Mouse (Mus musculus): ENCODE data around the gene Tfip11.
A peak's percentile ranks its signal among the peaks of the same experiment; 100 is the strongest.
"Not testable (repeated sequence)": the region's sequence is repeated elsewhere in the genome, so short reads cannot be mapped to it uniquely, and the experiment has no call there.

The Tfip11 gene

DNA sequence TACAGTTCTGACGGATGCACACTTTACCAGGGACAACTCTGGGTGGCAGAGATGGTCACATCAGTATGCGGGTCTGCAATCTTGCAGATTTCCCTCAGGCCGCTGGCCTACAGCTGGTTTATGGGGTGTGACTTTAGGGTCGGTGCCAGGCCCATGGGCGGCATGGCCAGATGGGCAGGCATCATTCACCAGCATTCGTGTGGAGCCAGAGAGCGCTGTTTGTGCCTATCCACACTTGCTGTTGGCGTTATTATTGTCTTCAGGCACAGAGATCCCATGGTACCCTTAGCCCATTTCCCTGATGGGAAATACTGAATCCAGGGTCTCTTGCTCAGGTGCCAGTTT lies 35.6 kb upstream of the Tfip11 start:
- no peak for DNase-seq

DNA sequence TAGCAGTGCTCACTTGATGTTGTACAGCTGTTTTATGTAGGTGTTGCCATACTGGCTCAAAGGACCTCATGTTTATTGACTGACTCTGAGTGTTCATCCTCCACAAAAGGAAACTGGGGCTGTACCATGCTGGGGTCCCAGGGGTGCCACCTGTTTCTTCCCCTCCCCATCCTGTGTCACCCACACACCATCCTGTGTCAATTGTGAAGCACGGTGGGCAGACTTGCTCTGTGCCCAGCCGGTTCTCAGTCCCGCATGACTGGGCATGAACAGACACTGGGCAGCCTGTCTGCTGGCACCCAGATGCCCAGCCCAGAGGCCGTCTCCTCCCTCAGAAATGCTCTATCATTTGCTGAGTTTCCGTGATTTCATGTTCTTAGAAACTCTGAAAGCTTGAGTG lies 34.3 kb upstream of the Tfip11 start:
- DNase-seq: peak in 1 of 2 experiments; percentile 71

GRCm38 (mm10) chr5:112292343-112292980 lies 33.7 kb upstream of the Tfip11 start:
- DNase-seq: no peak

- DNase-seq: no peak
These were observed 32.4 kb upstream of the Tfip11 start for GRCm38 (mm10) chr5:112293800-112294199.

GRCm38 (mm10) chr5:112294696-112295095 lies 31.5 kb upstream of the Tfip11 start:
- no peak for DNase-seq

GRCm38 (mm10) chr5:112295162-112295561 lies 31.0 kb upstream of the Tfip11 start:
- no peak for DNase-seq

DNA sequence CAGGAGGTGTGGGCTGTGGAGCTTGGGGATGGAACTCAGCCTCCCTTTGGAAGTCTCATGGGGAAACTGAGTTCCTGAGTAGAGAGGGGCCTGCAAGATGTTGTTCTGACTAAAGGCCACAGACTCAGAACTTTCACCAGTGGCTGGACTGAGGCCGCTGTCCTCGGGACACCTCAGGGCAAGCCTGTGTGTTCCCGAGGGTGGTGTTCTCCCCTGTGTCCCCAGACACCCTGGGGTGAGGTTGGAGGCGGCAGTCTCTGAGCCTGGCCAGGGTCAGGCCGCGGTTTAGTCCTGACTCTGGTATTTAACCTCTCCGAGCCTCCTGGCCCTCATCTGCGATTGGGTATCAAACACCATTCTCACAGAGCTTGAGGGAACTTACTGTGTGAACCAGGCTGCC lies 30.6 kb upstream of the Tfip11 start:
- no peak for DNase-seq

DNA sequence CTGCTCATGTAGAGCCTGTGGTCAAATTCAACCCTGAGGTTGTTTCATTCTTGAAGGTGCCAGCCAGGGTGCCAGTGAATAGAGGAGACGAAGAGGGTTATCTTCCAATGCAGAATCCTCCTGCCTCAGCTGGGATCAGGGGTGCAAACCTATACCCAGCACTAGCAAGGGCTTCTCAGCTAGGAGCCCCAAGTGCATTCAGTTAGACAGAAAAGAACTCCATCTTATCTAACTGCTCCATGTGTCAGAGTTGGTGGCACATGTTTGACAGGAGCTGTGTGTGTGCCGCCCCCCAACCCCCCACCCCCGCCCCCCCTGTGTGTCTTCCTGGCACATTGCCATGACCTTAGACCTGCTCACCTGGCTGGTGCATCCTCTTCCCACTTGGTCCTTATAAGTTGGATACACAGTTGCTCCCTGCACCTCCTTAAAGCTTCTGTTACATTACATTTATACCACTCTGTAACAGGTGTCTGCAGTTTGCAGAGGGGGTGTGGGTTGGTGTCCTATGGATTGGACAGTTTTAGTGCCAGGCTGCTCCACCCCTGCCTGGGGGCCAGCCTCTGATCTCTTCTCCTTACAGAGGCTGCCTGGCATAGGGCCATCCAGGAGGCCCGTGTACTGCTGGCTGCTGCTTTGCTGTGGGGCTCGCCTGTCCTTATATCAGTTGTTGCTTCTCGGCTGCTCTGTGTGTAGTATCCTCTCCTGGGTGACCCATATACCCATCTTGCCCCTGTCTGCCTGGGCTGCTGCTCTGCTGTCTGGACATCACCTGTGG lies 29.6 kb upstream of the Tfip11 start:
- DNase-seq: no peak

GRCm38 (mm10) chr5:112297257-112297656 lies 28.9 kb upstream of the Tfip11 start:
- DNase-seq: no peak

- no peak for DNase-seq
These were observed 27.8 kb upstream of the Tfip11 start for GRCm38 (mm10) chr5:112298226-112298988.

DNA sequence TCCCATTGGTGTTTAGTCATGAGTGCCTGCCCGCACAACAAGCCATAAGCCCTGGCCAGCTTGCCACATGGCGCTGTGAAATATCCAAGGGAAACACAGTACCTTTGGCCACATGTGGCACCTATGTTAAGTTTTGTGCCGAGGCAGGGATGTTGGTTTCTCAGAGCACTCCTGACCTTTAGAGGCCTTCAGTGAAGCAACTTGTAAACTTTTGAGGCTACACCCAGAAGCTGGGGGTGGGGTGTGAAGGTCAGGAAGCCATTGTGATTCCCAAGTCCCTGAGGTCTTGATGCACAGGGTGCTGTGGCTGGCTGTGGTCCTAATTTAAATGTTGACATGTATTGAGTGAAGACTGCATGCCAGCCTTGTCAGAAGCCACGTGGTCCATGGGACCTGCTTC lies 26.8 kb upstream of the Tfip11 start:
- no peak for DNase-seq

DNA sequence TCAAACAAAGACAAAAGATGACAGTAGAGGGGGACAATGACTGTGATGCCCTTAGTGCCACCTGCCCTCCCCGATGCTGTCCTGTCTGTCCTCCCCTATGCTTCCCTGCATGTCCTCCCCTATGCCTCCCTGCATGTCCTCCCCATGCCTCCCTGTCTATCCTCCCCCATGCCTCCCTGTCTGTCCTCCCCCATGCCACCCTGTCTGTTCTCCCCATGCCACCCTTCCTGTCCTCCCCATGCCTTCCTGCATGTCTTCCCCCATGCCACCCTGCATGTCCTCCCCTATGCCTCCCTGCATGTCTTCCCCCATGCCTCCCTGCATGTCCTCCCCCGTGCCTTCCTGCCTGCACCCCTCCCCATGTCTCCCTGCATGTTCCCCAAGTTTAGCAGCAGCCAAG lies 26.0 kb upstream of the Tfip11 start:
- DNase-seq: no peak

DNA sequence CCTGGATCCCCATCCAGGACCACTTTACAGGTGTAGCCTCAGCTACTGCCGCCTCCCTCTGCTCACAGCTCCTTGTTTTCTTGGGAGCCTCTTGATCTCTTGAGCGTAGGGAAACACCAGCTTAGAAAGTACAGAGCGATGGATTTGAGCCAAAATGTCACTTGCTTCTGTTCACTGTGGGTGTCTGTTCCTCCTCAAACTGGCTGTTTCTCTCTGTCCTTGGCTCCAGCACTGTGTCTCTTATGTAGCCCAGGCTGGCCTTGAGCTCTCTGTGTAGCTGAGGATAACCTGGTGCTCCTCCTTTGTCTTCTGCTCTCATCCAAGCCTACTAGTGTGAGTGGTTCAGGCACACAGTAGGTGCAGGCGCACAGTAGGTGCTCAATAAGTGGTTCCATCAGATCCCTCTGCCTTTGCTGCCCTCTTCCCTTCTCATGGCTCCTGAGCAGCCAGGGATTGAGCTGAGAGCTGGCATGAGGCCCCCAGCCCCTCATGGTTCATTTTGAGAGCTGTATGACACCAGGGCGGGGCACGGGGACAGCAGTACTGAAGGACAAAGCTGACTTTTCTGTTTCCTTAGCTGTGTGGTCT lies 25.3 kb upstream of the Tfip11 start:
- no peak for DNase-seq

DNA sequence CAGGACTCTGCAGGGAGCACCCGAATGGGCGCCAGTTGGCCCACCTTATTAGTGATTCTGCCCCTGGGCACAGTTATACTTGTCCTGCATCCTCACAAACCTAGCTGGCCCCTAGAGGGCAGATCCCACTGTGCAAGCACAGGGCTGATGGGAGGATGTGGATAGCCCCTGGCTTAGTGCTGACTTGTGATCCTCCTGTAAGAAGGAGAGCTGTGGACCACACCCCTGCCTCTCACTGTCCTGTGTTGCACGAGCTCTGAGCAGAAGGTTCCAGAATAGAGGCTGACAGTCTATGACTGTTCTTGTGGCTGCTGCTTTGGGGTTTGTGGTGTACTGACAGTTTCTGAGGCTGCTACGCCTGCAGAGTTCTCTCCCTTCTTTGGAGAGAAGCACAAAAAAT lies 24.5 kb upstream of the Tfip11 start:
- DNase-seq: no peak

GRCm38 (mm10) chr5:112302310-112302709 lies 23.8 kb upstream of the Tfip11 start:
- DNase-seq: no peak

DNA sequence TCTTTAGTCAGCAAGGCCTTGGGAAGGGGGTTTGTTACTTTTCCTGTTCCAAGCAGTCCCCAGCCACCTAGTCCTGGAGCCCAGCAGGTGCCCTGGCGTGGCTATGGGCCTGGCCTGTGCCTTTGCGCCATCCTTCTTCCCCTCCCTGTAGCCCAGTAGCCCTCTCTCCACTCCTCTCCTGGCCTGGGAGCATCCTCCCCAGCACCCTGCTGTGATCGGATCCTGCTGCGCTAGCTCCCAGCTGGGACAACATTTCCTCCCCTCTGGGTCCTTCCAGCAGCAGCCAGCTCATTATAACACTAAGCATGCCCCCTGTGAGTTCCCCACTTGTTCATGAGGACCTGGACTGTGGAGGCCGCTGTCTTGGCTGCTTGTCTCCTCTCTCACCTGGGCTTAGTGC lies 20.3 kb upstream of the Tfip11 start:
- no peak for DNase-seq

GRCm38 (mm10) chr5:112313222-112313885 lies 12.8 kb upstream of the Tfip11 start:
- DNase-seq: no peak

GRCm38 (mm10) chr5:112316468-112316867 lies 9.7 kb upstream of the Tfip11 start:
- DNase-seq: no peak

GRCm38 (mm10) chr5:112317328-112317727 lies 8.8 kb upstream of the Tfip11 start:
- no peak for DNase-seq

- DNase-seq: not testable (repeated sequence)
These were observed 6.8 kb upstream of the Tfip11 start for GRCm38 (mm10) chr5:112319343-112319742.

- DNase-seq: no peak
These were observed 5.8 kb upstream of the Tfip11 start for GRCm38 (mm10) chr5:112320379-112320778.

DNA sequence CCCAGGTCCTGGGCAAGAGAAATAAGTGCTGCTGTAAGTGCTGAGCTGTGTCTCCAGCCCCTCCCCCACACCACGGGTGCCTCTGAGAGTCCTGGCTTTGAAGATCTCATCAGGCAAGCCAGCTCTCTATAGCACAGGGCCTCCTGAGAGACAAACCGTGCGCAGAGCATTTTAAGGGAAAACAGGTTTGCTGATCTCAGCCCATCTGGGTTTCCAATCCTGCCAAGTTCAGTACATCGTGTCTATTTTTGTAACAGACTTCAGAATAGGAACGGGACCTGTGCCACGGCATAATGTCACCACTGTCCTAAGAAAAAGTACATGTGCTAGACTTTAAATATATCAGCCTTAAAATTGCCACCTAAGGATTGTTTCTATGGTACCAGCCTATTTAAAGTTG lies 5.2 kb upstream of the Tfip11 start:
- no peak for DNase-seq

DNA sequence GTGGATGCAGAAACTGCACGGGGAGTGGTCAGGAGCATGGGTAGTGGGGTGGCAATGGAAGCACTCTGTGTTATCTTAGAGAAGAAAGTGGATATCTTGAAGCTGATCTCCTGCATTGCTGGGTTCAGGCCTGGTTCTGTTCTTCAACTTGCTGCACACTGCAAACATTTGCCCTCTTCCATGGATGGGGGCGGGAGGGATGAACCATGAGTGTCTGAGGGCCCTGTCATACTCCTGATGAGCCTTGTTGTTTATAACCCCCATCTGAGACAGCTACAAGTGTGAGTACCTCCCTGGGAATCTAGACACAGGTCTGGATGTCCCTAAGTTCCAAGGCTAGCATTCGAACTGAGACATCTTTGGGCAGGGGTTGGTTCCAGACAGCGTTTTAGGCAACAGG lies 4.8 kb upstream of the Tfip11 start:
- no peak for DNase-seq

All from spleen, adult 18-20 months (tissue).